Mouse (Mus musculus) left cerebral cortex, adult 11 months (tissue): ENCODE data around the gene Col5a3.

Source experiments
- DNase-seq: peaks from one replicate; pipeline ENCODE4 v3.0.0; 2022; ENCODE audit warnings: low spot score

Col5a3 gene

GRCm38 (mm10) chr9:20805159-20805495, 9.7 kb downstream of the Col5a3 start:
- no peak for DNase-seq

GRCm38 (mm10) chr9:20804266-20805158, 10.4 kb downstream of the Col5a3 start:
- DNase-seq = no peak

- peak; percentile 51 for DNase-seq
These were observed 20.6 kb downstream of the Col5a3 start for GRCm38 (mm10) chr9:20794108-20794806.

GRCm38 (mm10) chr9:20790345-20790744, 24.5 kb downstream of the Col5a3 start:
- no peak for DNase-seq

GRCm38 (mm10) chr9:20789651-20790050, 25.2 kb downstream of the Col5a3 start:
- DNase-seq = no peak

GRCm38 (mm10) chr9:20787992-20788391, 26.9 kb downstream of the Col5a3 start:
- DNase-seq = no peak

GRCm38 (mm10) chr9:20785055-20785454, 29.8 kb downstream of the Col5a3 start:
- no peak for DNase-seq

DNA sequence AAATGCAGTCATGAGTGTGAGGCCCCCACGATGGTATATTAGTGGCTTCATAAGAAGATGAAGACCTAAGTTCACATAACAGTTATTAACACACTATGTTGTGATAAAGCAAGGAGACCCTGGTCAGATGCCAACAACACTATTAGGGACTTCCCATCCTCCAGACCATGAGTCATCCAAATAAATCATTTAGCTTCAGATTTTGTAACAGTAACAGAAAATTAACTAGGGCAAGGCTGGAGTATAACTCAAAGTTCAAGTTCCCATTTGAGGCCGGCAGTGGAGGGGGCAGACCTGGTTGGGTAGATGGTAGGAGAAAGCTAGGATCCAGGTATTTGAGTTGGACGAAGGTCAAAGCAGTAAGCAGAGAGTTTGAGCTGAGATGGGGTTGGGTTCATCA, 33.6 kb downstream of the Col5a3 start:
- DNase-seq = no peak

DNA sequence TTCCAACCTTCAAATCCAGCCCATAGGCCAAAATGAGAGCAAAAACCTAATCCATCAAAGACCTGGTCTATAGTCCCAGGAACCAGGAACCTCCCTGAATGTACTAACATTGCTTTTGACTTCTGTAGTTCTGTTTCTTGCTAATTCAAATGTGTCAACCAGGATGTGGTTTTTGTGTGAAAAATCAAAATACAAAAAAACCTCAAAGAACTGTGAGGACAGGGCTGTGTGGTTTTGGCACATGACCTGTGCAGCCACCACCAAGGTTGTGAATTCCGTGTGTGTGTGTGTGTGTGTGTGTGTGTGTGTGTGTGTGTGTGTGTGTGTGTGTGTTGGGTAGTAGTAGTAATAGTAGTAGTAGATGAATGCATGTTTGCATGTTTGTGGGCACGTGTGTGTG, 49.6 kb downstream of the Col5a3 start:
- DNase-seq = no peak

DNA sequence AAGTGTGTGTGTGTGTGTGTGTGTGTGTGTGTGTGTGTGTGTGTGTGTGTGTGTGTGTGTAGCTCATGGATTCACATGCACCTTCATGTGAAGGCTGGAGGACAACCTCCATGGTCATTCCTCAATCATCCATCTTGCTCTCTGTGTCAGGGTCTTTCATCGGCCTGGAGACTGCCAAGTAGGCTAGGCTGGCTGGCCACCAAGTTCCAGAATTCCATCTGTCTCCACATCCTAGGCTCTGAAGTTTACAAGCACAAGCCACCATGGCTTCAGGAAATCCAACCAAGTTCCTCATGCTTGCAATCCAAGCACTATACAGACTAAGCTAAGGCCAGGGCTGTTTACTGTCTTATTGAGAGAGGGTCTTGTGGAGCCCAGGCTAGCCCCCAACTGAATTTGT, 51.8 kb downstream of the Col5a3 start:
- no peak for DNase-seq

DNA sequence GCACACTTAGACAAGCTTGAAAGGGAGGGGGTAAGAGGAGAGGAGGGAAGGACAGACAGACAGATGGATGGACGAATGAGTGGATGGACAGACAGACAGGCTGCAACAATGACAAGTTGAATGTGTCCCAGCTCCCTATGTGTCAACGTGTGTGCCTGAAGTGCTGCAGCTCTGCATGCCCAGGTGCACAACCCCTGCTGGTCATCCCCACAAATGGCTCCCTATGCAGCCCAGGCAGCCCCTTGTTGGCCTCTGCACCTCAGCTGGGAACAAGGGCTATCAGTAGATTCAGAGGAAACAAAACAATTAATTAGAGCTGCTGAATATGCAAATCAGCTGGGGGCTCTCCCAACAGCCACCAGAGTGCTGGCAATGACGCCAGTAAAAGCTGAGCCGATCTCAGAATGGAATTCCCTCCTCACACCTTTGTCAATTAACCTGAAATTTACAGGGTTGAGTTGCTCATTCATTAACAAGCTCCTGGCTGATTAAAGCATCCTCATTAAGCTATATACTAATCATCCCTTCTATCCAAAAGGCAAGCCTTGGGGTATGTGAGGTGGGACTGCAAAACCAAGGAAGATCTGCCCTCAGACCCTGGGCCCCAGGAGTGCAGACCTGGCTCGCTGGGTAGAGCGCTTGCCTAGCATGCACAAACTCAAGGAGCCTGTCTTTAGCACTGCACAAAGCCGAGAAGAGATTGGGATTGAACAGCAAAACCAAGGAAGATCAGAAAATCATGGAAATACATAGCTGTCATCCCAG, 52.5 kb downstream of the Col5a3 start:
- no peak for DNase-seq

- no peak for DNase-seq
These were observed 53.5 kb downstream of the Col5a3 start for GRCm38 (mm10) chr9:20761388-20761787.

- DNase-seq = no peak
These were observed 54.1 kb downstream of the Col5a3 start for GRCm38 (mm10) chr9:20760813-20761212.

DNA sequence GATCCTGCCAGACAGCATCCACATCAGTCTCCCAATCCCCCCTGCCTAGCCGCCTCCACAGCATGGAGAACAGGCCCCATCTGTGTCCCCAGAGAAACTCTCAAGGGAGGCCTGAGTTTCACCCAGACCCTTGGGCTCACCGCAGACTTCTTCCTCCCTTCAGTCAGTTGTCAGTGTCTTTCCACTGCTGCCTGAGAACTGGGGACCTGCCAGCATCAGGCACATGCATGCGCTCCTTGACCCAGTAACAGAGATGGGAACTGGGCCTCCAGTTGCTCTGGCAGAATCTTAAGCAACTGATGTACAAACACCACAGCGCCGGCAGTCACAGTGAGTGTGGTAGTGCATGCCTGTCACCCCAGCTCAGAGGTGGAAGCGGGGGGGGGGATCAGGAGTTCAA, 56.0 kb downstream of the Col5a3 start:
- no peak for DNase-seq

DNA sequence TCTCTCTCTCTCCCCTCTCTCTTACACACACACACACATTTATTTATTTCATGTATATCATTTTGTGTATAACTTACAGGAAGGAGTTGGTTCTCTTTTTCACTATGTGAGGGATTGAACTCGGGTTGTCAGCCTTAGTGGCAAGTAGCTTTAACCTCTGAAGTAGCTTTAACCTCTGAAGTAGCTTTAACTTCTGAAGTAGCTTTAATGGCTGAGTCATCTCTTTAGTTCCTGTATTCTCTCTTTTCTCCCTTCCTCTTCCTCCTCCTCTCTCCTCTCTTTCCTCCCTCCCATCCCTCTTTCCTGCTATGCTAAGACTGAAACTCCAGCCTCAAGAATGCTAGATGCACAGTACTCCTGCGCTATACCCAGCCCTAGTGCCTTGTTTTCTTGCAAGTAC, 56.6 kb downstream of the Col5a3 start:
- DNase-seq = no peak

DNA sequence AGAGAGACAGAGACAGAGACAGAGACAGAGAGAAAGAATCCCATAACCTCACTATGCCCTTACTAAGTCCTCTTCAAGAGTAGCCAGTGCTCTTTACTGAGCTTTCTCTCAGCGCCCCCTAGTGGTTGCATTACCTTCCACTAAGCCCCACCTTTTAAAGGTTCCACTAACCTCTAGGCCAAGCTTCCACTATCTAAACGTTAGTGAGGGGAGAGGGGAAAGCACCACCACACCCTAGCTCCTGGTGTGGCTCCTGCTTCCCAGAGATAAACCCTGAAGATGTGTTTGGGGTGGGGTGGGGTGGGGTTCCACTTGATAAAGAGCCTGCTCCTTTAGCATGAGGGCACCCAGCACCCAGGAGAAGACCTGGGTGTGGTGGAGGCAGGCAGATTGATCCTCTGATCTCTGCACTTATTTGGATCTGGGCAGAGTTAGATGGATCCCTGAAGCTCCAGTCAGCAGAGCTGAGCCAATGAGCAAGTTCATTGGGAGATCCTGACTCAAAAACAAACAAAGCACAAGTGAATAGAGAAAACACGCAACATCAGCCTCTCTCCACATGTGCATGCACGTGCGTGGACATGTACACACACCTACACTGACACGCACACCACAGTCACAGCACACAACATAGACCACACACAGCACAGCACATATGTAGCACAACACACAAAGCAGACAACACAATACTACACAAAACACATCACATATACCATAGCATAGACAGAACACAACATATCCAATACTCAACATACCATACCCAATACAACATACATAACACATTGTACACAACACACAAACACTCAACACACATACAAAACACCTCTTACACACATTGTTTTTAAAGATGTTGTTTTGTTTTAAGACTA, 57.5 kb downstream of the Col5a3 start:
- DNase-seq = no peak

- DNase-seq = no peak
These were observed 58.7 kb downstream of the Col5a3 start for GRCm38 (mm10) chr9:20756081-20756700.

DNA sequence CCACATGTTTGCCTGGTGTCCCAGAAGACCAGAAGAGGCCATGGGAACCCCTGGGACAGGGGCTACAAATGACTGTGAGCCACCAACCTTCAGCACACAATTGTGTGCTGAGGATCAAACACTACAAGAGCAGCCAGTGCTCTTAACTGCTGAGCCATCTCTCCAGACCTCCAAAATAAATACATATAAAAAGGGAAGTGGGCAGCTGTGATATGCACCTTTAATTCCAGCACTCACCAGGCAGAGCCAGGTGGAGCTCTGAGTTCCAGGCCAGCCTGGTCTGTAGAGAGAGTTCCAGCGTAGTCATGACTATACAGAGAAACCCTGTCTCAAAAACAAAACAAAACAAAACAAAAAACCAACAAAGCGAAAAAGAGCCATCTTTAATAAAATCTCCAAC, 60.5 kb downstream of the Col5a3 start:
- DNase-seq = no peak

DNA sequence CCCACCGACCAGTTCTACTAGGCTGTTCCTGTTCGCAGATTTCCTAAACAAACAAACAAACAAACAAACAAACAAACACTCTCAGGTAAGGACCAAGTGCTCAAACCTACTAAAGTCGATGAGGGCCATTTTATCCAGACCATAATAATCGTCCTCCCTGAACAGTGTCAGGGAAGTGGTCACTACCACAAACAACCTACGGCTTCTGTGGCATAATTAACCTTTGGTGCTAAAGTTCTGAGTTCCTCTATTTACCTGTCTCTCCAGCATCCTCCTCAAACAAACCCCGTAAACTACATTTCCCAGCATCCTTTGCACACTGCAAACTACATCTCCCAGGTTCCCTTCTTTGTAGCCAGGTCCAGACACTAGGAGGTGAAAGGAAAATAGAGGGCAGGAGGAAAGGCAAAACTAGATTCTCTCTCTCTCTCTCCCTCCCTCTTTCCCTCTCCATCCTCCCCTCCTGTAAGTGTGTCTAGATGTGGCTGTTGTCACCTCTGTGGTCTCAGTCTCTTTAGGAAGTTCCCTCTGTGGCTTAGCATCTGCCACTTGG, 63.3 kb downstream of the Col5a3 start:
- no peak for DNase-seq

DNA sequence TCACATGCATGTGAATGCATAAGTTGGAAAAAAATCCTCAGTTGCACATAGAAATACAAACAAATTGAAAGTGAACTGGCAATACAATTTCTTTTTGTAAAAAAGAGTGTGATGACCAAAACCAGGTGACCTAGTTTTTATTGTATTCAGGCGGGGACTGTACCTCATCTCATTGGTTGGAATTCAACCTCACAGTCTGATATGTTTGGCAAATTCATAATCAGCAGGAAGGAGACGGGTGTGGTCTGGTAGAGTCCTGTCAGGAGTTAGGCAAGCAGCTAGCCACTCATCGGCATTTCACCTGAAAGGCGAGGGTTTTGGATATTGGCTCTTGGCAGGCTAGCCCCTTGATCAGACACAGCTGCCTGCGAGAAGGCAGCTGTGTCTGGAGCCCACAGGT, 65.7 kb downstream of the Col5a3 start:
- DNase-seq = no peak

- DNase-seq = no peak
These were observed 66.3 kb downstream of the Col5a3 start for GRCm38 (mm10) chr9:20748540-20748939.
